Mouse (Mus musculus) C2C12 (cell line): Measurements from ENCODE around the gene Nalcn. TPM values are rescaled to one million over a fixed set of nuclear protein-coding genes. Genes with fewer than 3 reads are reported as not detected.

ENCODE experiments used
- H3K27me3 ChIP-seq: one replicate; pipeline ENCODE4 v1.6.1; 2011; ENCODE audit not compliant: control insufficient read depth, insufficient read depth, insufficient read length
- H3K36me3 ChIP-seq: one replicate; pipeline ENCODE4 v1.6.1; 2011; ENCODE audit not compliant: control insufficient read depth, insufficient read depth
- H3K4me3 ChIP-seq: one replicate; pipeline ENCODE4 v1.5.1; 2011; ENCODE audit warnings: mild to moderate bottlenecking, control low read depth; ENCODE audit not compliant: poor library complexity, insufficient read depth, severe bottlenecking
- H3K79me2 ChIP-seq: one replicate; pipeline ENCODE4 v1.6.1; 2011; ENCODE audit not compliant: control insufficient read depth, insufficient read depth
- H3K79me3 ChIP-seq: one replicate; pipeline ENCODE4 v1.6.1; 2011; ENCODE audit warnings: low read depth, control low read depth
- H3ac ChIP-seq: one replicate; pipeline ENCODE3; 2011; ENCODE audit warnings: low read depth; ENCODE audit not compliant: control insufficient read depth, insufficient read length
- CEBPB ChIP-seq: IDR thresholded peaks from one replicate; pipeline ENCODE4 v1.6.1; 2011; ENCODE audit warnings: low read depth, mild to moderate bottlenecking, control low read depth, moderate library complexity
- CTCF ChIP-seq: IDR thresholded peaks from one replicate; pipeline ENCODE4 v1.5.1; 2011; ENCODE audit not compliant: control insufficient read depth, insufficient read depth, insufficient read length
- FOSL1 ChIP-seq: IDR thresholded peaks from one replicate; pipeline ENCODE4 v1.8.0; 2011; ENCODE audit warnings: mild to moderate bottlenecking, low read length; ENCODE audit not compliant: poor library complexity, insufficient read depth, severe bottlenecking
- MAX ChIP-seq: IDR thresholded peaks from one replicate; pipeline ENCODE4 v1.6.1; 2011; ENCODE audit warnings: mild to moderate bottlenecking, control low read depth
- MYOD1 ChIP-seq: IDR thresholded peaks from one replicate; pipeline ENCODE4 v1.6.1; 2011; ENCODE audit warnings: low read depth; ENCODE audit not compliant: control insufficient read depth, insufficient read length
- MYOG ChIP-seq: IDR thresholded peaks from one replicate; pipeline ENCODE4 v1.6.1; 2011; ENCODE audit not compliant: control insufficient read depth, insufficient read length; ENCODE audit errors: extremely low read depth
- USF1 ChIP-seq: IDR thresholded peaks from one replicate; pipeline ENCODE4 v1.6.1; 2011; ENCODE audit warnings: low read depth, mild to moderate bottlenecking, control low read depth, moderate library complexity
- polyA plus RNA-seq: library from polyadenylated mRNA; unstranded; fragments of >200 nt; fragmentation: generic; extraction: Trizol; gene quantifications from one replicate; pipeline ENCODE4 v1.2.1, GENCODE M21; 2012; ENCODE audit warnings: missing spikeins

Nalcn gene
- polyA plus RNA-seq, 1 experiment, result not detected

GRCm38 (mm10) chr14:123237002-123237401, 389.9 kb downstream of the Nalcn start:
- no peak overlapping the region for H3K4me3 ChIP-seq
- no peaks in the 10 kb centered on the region for H3K79me3 ChIP-seq
- H3K27me3 ChIP-seq, result no peaks in the 10 kb centered on the region
- no peaks in the 10 kb centered on the region for H3K36me3 ChIP-seq
- H3ac ChIP-seq, result no peak overlapping the region
- TF ChIP-seq FOSL1, result no peak
- TF ChIP-seq CTCF, result no peak
- no peak for TF ChIP-seq MYOG
- no peak for TF ChIP-seq MAX
- TF ChIP-seq CEBPB, result peak; percentile 57
- TF ChIP-seq USF1, result no peak
- TF ChIP-seq MYOD1, result no peak
- H3K79me2 ChIP-seq, result no peaks in the 10 kb centered on the region

- no peak overlapping the region for H3K4me3 ChIP-seq
- TF ChIP-seq MYOD1, result no peak
- TF ChIP-seq CTCF, result no peak
- TF ChIP-seq CEBPB, result no peak
- no peak for TF ChIP-seq USF1
These were observed 394.2 kb downstream of the Nalcn start for GRCm38 (mm10) chr14:123232630-123233206.

More at GRCm38 (mm10) chr14:123232630-123233206, 394.2 kb downstream of the Nalcn start:
- H3K79me2 ChIP-seq, result no peaks in the 10 kb centered on the region
- no peak overlapping the region for H3ac ChIP-seq
- H3K79me3 ChIP-seq, result no peaks in the 10 kb centered on the region
- H3K27me3 ChIP-seq, result no peaks in the 10 kb centered on the region
- H3K36me3 ChIP-seq, result no peaks in the 10 kb centered on the region

Other genes starting within 250 kb of the Nalcn start
- 0.06 TPM for gene Itgbl1, start 32.8 kb upstream of the Nalcn start, polyA plus RNA-seq